Comparison of ENCODE assay signal across 9 mouse cellular contexts in genomic region chr7:75328721-75329362, GRCm38 (mm10). TPM values are rescaled to one million over a fixed set of nuclear protein-coding genes. Genes with fewer than 3 reads are reported as not detected.
A peak's percentile ranks its signal among the peaks of the same experiment; 100 is the strongest.
DNase-seq lines count a peak whose midpoint lies in the region; ATAC-seq lines count a peak whose summit lies in the region.
"Had no signal": no experiment of that assay in that cellular context is flagged by ENCODE, and none has a peak within 500 bp of the region (broad histone marks: within the 10 kb centered on the region; RNA-seq: fewer than 3 reads in every experiment).

No protein-coding gene starts in this region.

- H3K4me1 ChIP-seq in midbrain, embryonic 11.5 days (ENCODE audit: control insufficient read depth, insufficient read depth, low read length) = no peaks in the 10 kb centered on the region; the same call in none of the 2 replicates
- peaks cover 14% of the 10 kb centered on the region for H3K4me1 ChIP-seq in midbrain, embryonic 10.5 days
- H3K4me1 ChIP-seq in forebrain, embryonic 14.5 days (ENCODE audit: control insufficient read depth, insufficient read depth, low read length) = peaks cover 8% of the 10 kb centered on the region
- H3K4me1 ChIP-seq in limb, embryonic 13.5 days = peaks cover 7% of the 10 kb centered on the region; the same call in 1 of the 2 replicates
- no peaks in the 10 kb centered on the region; the same call in 1 of the 2 replicates for H3K4me1 ChIP-seq in intestine, embryonic 15.5 days (replicated peaks)
- H3K4me1 ChIP-seq: liver, embryonic 15.5 days had no signal

- WGBS in midbrain, embryonic 11.5 days = 69% methylated on average over 3 of the region's 3 CpGs
- 84% methylated on average over 3 of the region's 3 CpGs for WGBS in midbrain, embryonic 10.5 days
- 44% methylated on average over 3 of the region's 3 CpGs for WGBS in forebrain, embryonic 14.5 days
- WGBS in limb, embryonic 13.5 days = 52% methylated on average over 3 of the region's 3 CpGs
- WGBS in intestine, embryonic 15.5 days = 49% methylated on average over 3 of the region's 3 CpGs

- no peaks in the 10 kb centered on the region for H3K9me3 ChIP-seq in midbrain, embryonic 11.5 days (ENCODE audit: control insufficient read depth, low read length)
- no peaks in the 10 kb centered on the region for H3K9me3 ChIP-seq in midbrain, embryonic 10.5 days (replicated peaks)
- no peaks in the 10 kb centered on the region for H3K9me3 ChIP-seq in forebrain, embryonic 14.5 days (replicated peaks; ENCODE audit: control insufficient read depth, low read length)
- no peaks in the 10 kb centered on the region for H3K9me3 ChIP-seq in limb, embryonic 13.5 days
- H3K9me3 ChIP-seq in intestine, embryonic 15.5 days = no peaks in the 10 kb centered on the region
- H3K9me3 ChIP-seq: liver, embryonic 15.5 days had no signal

- H3K27ac ChIP-seq in midbrain, embryonic 11.5 days (ENCODE audit: low read depth, low read length) = no peak overlapping the region
- H3K27ac ChIP-seq in midbrain, embryonic 10.5 days (replicated peaks) = no peak overlapping the region
- H3K27ac ChIP-seq in forebrain, embryonic 14.5 days (ENCODE audit: low read depth, low read length) = peak overlapping the region; percentile 29; the same call in 1 of the 2 replicates
- H3K27ac ChIP-seq in limb, embryonic 13.5 days = no peak overlapping the region
- H3K27ac ChIP-seq in intestine, embryonic 15.5 days = no peak overlapping the region
- H3K27ac ChIP-seq: liver, embryonic 15.5 days had no signal

- peak; percentile 76; the same call in 1 of the 2 replicates for ATAC-seq in midbrain, embryonic 11.5 days (ENCODE audit: low FRiP score)
- peak; percentile 86 for ATAC-seq in forebrain, embryonic 14.5 days
- ATAC-seq in limb, embryonic 13.5 days (ENCODE audit: low FRiP score, low read depth) = peak; percentile 51; the same call in 1 of the 2 replicates
- ATAC-seq in intestine, embryonic 15.5 days = no peak

- H3K4me3 ChIP-seq in midbrain, embryonic 11.5 days (ENCODE audit: low read depth, low read length) = no peak overlapping the region
- no peak overlapping the region for H3K4me3 ChIP-seq in midbrain, embryonic 10.5 days
- H3K4me3 ChIP-seq in forebrain, embryonic 14.5 days (ENCODE audit: low read depth, low read length) = no peak overlapping the region
- no peak overlapping the region for H3K4me3 ChIP-seq in limb, embryonic 13.5 days
- no peak overlapping the region for H3K4me3 ChIP-seq in intestine, embryonic 15.5 days (replicated peaks)
- H3K4me3 ChIP-seq: liver, embryonic 15.5 days had no signal

- H3K4me2 ChIP-seq in midbrain, embryonic 11.5 days = no peak overlapping the region
- H3K4me2 ChIP-seq in forebrain, embryonic 14.5 days (ENCODE audit: low read length) = no peak overlapping the region
- H3K4me2 ChIP-seq in limb, embryonic 13.5 days (replicated peaks) = no peak overlapping the region
- no peak overlapping the region for H3K4me2 ChIP-seq in intestine, embryonic 15.5 days (replicated peaks)
- H3K4me2 ChIP-seq: liver, embryonic 15.5 days had no signal

- no peak overlapping the region for H3K9ac ChIP-seq in midbrain, embryonic 11.5 days (ENCODE audit: low read length)
- H3K9ac ChIP-seq in forebrain, embryonic 14.5 days (ENCODE audit: low read length) = no peak overlapping the region
- H3K9ac ChIP-seq in limb, embryonic 13.5 days = no peak overlapping the region
- H3K9ac ChIP-seq in intestine, embryonic 15.5 days = no peak overlapping the region
- H3K9ac ChIP-seq: liver, embryonic 15.5 days had no signal

- no peaks in the 10 kb centered on the region for H3K36me3 ChIP-seq in midbrain, embryonic 11.5 days (ENCODE audit: control insufficient read depth, insufficient read depth, low read length)
- no peaks in the 10 kb centered on the region for H3K36me3 ChIP-seq in midbrain, embryonic 10.5 days
- H3K36me3 ChIP-seq in forebrain, embryonic 14.5 days (ENCODE audit: control insufficient read depth, insufficient read depth, low read length) = no peaks in the 10 kb centered on the region
- H3K36me3 ChIP-seq in limb, embryonic 13.5 days = no peaks in the 10 kb centered on the region
- no peaks in the 10 kb centered on the region for H3K36me3 ChIP-seq in intestine, embryonic 15.5 days
- H3K36me3 ChIP-seq: liver, embryonic 15.5 days had no signal

- H3K27me3 ChIP-seq in midbrain, embryonic 11.5 days (ENCODE audit: control insufficient read depth, insufficient read depth, low read length) = no peaks in the 10 kb centered on the region
- no peaks in the 10 kb centered on the region for H3K27me3 ChIP-seq in midbrain, embryonic 10.5 days (ENCODE audit: low read depth, poor library complexity, severe bottlenecking)
- no peaks in the 10 kb centered on the region for H3K27me3 ChIP-seq in forebrain, embryonic 14.5 days (replicated peaks; ENCODE audit: control insufficient read depth, insufficient read depth, low read length)
- H3K27me3 ChIP-seq in limb, embryonic 13.5 days = no peaks in the 10 kb centered on the region
- no peaks in the 10 kb centered on the region for H3K27me3 ChIP-seq in intestine, embryonic 15.5 days (replicated peaks)
- H3K27me3 ChIP-seq: liver, embryonic 15.5 days had no signal

- peak; percentile 73 for DNase-seq in midbrain, embryonic 11.5 days (ENCODE audit: low spot score, missing footprints)
- no peak for DNase-seq in midbrain, embryonic 10.5 days (ENCODE audit: low spot score)
- peak; percentile 87 for DNase-seq in forebrain, embryonic 14.5 days (ENCODE audit: low spot score)
- DNase-seq in telencephalon, adult 2 months (ENCODE audit: low read depth, low spot score) = peak; percentile 67
- DNase-seq in urinary bladder, postnatal 14 days (ENCODE audit: low spot score) = no peak
- DNase-seq: thymus, postnatal 25 days had no signal

RNA-seq across cellular contexts. Expression of gene Sv2b, which starts 19.8 kb away (rescaled TPM):
- 1.8 and 2.3 TPM in 2 replicates for polyA plus RNA-seq in midbrain, embryonic 11.5 days (2014; fragmentation: Nextera tagmentation; extraction: Ambion mirVana)
- polyA plus RNA-seq in midbrain, embryonic 10.5 days (2016; fragmentation: Nextera tagmentation; extraction: Ambion mirVana) = 1.6 and 2.4 TPM in 2 replicates
- polyA plus RNA-seq in forebrain, embryonic 14.5 days (2014; fragmentation: Nextera tagmentation; extraction: Ambion mirVana) = 8.4 and 10.4 TPM in 2 replicates
- polyA plus RNA-seq in limb, embryonic 13.5 days (2015; fragmentation: Nextera tagmentation; extraction: Ambion mirVana) = 1.5 and 2.6 TPM in 2 replicates
- 0.90 and 1.1 TPM in 2 replicates for polyA plus RNA-seq in intestine, embryonic 15.5 days (2015; fragmentation: Nextera tagmentation; extraction: Ambion mirVana)

Comparison
In these comparisons a context has a peak if more than half of its experiments do, and no peak if none do; other contexts are left out.
1. DNase-seq: peak in midbrain, embryonic 11.5 days (single experiment), forebrain, embryonic 14.5 days (single experiment) and telencephalon, adult 2 months (single experiment); none in midbrain, embryonic 10.5 days (single experiment) and urinary bladder, postnatal 14 days (single experiment).